Mouse (Mus musculus) ovary, adult 18-20 months (tissue): ENCODE measurements around the gene Wdsub1.

Source experiments
- DNase-seq: peaks from one replicate; pipeline ENCODE4 v3.0.0; 2022; ENCODE audit warnings: low spot score, mixed read lengths

Gene Wdsub1

GRCm38 (mm10) chr2:59805595-59805994, 76.8 kb downstream of the Wdsub1 start:
- DNase-seq = no peak

- DNase-seq = no peak
These were observed 79.5 kb downstream of the Wdsub1 start for GRCm38 (mm10) chr2:59802722-59803387.
